Mouse (Mus musculus): Measurements from ENCODE around the gene Hipk2.

Gene Hipk2

GRCm38 (mm10) chr6:38867291-38867690 lies 8.7 kb downstream of the Hipk2 start:
- no peak for DNase-seq (ENCODE audit: low spot score)

DNA sequence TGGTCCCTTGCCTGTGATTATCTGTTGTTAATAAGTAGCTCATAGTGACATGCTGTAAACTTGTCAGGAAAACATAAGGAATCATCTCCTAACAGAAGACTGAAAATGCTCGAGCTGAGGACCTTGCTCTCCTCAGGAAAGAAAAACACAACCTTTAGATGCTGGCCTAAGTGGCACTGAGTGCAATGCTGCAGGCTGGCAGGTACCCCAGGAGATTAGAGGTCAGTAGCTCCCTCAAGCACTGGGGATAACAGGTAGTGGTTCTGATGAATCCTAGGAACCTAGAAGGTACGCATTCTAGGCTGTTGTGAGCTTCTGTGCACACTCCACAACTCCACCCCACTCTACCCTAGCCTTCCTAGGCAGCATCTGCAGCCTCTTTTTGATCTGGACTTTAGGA lies 9.2 kb downstream of the Hipk2 start:
- no peak for DNase-seq (ENCODE audit: low spot score)

GRCm38 (mm10) chr6:38866357-38866756 lies 9.6 kb downstream of the Hipk2 start:
- no peak for DNase-seq (ENCODE audit: low spot score)

DNA sequence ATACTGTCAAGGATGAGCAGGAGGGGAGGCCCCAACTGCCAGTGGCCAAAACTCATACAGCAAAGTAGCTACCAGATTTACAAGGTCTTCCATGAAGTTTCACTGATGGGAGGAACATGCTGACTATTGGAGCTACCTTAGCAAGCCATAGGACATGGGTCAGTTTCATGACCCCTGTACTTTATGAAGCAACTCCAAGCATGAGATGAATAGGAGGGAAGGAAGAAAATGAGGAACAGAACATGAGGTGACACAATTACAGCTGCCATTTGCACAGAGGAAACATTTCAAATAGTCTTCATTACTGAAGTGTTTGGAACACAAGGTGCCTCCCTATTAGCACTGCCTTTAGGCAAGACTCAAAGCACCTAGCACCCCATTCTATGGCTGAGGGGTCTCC lies 10.2 kb downstream of the Hipk2 start:
- no peak for DNase-seq (ENCODE audit: low spot score)

DNA sequence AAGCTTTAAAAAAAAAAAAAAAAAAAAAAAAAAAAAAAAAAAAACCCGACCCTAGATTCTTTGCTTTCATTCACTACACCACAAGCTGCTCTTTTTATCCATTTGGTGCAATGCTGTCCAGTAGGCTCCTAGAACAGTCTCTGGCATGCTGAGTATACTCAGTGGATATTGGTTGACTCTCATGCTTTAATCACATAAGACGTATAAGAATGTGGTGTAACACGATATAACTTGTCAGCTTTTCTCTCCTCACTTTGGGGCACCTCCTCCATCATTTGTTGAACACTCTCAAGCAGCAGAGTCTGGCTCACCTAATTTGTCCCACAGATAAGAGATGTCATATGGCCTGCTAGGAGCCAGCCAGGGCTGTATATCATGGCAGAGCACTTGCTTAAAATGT lies 12.4 kb downstream of the Hipk2 start:
- DNase-seq (ENCODE audit: low spot score) = no peak

GRCm38 (mm10) chr6:38860301-38860700 lies 15.7 kb downstream of the Hipk2 start:
- no peak for DNase-seq (ENCODE audit: low spot score)

- no peak for DNase-seq (ENCODE audit: low spot score)
Observed at GRCm38 (mm10) chr6:38859819-38860218, 16.1 kb downstream of the Hipk2 start.

- no peak for DNase-seq (ENCODE audit: low spot score)
Observed at GRCm38 (mm10) chr6:38853561-38853992, 22.4 kb downstream of the Hipk2 start.

DNA sequence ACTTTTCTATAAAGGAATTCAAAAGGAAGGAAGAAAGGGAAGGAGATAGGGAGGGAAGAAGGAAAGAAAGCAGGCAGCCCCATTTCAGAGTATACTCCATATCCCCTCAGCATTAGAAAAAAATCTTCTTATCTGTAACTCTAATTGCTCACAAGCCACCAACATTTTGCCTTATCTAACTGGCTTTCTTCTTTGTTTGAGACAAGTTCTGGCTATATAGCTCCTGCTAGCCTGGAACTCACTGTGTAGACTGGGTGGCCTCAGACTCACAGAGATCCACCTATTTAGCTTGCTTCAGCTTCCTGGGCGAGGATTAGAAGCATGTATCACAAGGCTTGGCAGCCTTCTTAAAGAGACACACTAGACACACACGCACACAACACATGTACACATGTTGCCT lies 24.2 kb downstream of the Hipk2 start:
- no peak for DNase-seq (ENCODE audit: low spot score)

GRCm38 (mm10) chr6:38850715-38851259 lies 25.2 kb downstream of the Hipk2 start:
- DNase-seq (ENCODE audit: low spot score) = no peak

DNA sequence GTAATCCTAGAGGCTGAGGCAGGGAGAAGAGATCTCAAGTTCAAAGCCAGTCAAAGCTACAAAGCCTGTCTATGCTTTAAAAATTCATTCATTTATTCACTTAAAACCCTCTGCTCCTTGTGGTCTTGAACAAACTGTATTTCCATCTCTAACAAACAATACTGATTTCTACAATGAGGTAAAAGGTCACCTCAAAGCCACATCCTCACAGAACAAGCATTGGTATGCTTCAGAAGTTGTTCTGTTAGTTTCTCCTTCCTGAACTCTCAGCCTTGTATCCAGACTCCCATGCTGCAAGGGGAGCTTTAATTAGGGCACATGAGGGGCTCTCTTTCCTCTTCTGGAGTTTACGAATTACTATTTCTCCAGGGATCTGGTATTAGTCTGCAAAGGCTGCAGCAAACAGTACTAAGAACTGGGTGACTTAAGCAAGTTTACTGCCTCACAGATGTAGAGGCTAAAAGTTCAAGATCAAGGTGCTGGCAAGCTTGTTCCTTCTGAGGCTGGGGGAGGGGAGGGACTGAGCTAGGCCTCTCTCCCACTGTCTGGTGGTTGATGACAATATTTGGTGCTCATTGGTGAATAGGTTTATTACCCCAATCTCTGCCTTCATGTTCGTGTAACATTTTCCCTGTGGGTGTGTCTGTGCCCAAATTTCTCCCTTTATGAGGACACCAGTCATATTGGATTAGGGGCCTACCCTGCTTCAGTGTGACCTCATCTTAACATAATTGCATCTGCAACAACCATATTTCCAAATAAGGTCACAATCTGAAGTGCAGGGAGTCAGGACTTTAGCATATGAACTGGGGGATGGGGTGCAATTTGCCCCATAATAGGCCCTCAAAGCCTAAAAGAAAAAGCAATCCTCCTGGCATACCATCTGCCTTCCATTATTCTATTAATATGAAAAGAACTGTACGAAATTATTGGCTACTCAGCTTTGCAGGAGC lies 27.7 kb downstream of the Hipk2 start:
- no peak for DNase-seq (ENCODE audit: low spot score)

- DNase-seq (ENCODE audit: low spot score) = no peak
Observed at GRCm38 (mm10) chr6:38847447-38847846, 28.5 kb downstream of the Hipk2 start.

DNA sequence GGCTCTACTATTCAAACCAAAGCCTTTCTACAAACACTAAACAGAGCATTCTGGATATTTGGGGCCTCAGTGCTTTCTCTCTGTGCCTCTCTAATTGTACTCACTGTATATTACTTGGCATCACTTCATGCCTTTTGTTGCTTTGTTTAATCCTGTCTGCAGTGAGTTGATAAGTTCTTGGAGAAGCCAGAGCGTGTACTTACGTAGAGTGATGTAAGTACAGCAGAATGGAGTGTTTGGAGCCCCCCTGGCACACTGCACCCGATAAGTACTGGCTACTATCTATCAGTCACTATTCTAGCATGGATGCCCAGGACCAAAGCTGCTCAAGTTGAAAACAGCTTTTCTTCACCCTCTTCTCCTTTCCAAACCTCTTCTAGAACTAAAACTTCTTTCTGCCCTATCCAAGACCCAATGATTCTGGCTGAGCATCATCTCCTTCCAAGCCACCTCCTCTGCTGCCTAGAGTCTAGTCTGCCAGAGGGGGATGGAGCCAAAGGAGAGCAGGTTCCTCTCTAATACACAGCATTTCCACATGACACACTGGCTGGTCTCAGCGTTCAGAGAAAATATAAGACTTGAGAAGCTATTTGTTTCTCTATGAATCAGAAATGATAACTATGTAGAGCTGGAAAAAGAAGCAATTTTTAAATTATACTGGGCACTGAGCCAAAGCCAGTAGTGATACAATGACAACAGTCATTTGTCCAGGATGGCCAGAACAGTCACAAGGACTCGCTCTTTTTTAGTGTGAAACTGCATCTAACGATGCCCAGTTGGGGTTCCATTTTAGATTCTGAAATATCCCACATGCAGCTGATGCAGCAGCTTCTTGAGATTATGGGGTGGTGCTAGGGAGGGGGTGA lies 29.4 kb downstream of the Hipk2 start:
- no peak for DNase-seq (ENCODE audit: low spot score)

DNA sequence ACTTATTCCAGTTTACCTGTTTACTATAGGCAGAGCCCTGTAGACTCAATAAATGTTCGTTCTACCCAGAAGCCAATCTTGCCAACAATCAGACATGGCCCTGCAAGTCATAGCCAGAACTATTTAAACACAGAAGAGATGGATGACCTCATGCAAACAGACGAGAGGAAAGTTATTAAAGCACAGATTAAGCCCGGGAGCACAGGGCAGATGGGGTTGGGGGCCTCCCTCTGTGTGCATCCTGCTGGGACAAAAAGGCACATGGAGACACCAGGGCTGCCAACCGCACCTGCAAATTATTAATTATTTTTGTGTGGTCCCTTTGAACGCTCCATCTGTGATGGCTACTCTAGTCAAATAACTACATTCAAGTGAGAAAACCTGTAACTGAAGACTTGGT lies 30.1 kb downstream of the Hipk2 start:
- DNase-seq (ENCODE audit: low spot score) = no peak

DNA sequence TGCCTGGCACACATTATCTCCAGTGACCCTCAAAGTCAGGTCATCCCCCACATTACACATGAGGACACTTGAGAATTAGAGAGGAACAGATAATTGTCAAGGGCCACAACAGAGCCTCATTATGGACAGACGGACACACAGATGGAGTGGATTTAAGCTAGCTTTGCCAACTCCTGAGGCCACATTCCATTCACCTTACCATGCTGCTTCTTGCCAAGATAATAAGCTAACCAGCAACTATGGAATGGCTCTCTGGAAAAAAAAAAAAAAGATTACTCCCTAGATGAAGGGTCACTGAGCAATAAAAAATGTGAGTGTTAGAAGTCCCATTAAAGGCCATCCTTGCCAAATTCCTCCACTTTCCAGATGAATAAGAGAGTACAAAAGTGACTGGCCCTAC lies 30.8 kb downstream of the Hipk2 start:
- DNase-seq (ENCODE audit: low spot score) = no peak

DNA sequence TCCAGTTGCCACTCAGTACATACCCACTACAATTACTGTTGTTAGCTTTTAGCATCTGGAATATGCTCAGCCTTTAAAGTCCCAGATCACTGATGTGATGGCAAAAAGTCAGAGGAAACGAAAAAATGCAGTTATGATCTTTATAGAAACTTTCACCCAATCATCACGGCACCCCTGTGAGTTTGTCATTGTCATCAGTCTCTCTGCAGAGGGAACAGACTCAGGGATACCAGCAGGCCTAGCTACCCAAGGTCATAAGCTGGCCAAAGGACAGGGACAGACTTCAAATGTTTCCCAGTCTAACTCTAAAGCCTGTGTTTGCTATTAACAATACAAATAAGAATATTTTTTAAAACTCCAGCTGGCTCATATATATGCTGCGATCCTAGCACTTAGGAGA lies 34.4 kb downstream of the Hipk2 start:
- no peak for DNase-seq (ENCODE audit: low spot score)

DNA sequence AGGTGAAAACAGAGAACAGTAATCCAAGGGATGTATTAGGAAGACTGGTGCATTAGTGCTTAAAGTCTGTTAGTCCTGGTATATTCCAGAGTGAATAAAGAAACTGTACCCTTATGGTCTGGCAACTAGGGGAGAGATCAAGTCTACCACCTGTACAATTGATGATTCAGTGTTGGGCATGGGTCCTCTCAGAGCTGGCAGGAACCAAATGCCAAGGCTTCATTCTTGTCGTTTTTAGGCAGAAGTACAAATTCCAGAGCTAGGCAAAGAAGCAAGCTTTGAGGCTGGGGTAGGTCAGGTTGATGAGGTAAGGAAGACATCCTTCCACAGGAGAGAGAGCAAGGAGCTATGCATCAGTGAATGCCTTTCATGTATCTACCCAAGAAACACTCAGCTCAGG lies 35.2 kb downstream of the Hipk2 start:
- DNase-seq (ENCODE audit: low spot score) = no peak

- no peak for DNase-seq (ENCODE audit: low spot score)
Observed at GRCm38 (mm10) chr6:38840380-38840779, 35.6 kb downstream of the Hipk2 start.

- no peak for DNase-seq (ENCODE audit: low spot score)
Observed at GRCm38 (mm10) chr6:38839891-38840290, 36.1 kb downstream of the Hipk2 start.

- no peak for DNase-seq (ENCODE audit: low spot score)
Observed at GRCm38 (mm10) chr6:38838061-38838460, 37.9 kb downstream of the Hipk2 start.

- DNase-seq (ENCODE audit: low spot score) = no peak
Observed at GRCm38 (mm10) chr6:38835217-38835616, 40.7 kb downstream of the Hipk2 start.

DNA sequence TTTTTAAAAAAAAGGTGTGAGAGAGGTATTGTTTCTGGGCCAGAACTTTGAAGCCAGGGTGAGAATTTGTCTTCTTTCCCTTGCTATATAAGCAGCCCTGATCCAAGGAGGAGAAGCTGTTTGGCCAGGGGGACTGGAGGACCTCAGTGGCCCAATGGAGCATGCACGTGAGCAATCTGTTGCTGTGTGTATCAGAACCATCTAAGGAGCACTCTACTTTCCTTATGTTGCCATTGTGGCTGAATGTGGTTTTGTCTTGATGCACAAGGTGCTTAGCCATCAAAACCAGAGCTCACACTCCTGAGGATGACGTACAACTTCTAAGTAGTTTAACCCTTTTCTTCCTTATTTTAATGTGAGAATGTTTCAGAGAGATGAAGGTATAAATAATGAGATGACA lies 41.2 kb downstream of the Hipk2 start:
- DNase-seq (ENCODE audit: low spot score) = no peak

- DNase-seq (ENCODE audit: low spot score) = no peak
Observed at GRCm38 (mm10) chr6:38833721-38834120, 42.2 kb downstream of the Hipk2 start.
